Mouse (Mus musculus) heart, adult 2 months (tissue): Measurements from ENCODE around the gene Psme2b.
"Not testable (repeated sequence)": the region's sequence is repeated elsewhere in the genome, so short reads cannot be mapped to it uniquely, and the experiment has no call there.

ENCODE experiments used
- CTCF ChIP-seq: fragments of 200-600 bp; IDR thresholded peaks from 2 replicates; pipeline ENCODE4 v1.8.1; 2022; ENCODE audit warnings: antibody characterized with exemption, mild to moderate bottlenecking, moderate library complexity
- EP300 ChIP-seq: fragments of 200-500 bp; IDR thresholded peaks from 2 replicates; pipeline ENCODE4 v1.6.1; 2011; ENCODE audit warnings: low read depth, low read length, control low read depth; ENCODE audit not compliant: insufficient read depth

GRCm38 (mm10) chr11:48993296-48993695 is 47.3 kb upstream of the Psme2b start:
- not testable (repeated sequence) for TF ChIP-seq CTCF, EP300
